Mouse (Mus musculus) brain, adult 2 months (tissue): Measurements from ENCODE around the gene Phgdh.

ENCODE experiments used
- DNase-seq: peaks from one replicate; pipeline ENCODE4 v3.0.0; 2011; ENCODE audit warnings: low read depth, low spot score

Phgdh gene

GRCm38 (mm10) chr3:98339706-98340109, at the start of gene Phgdh:
Gene Phgdh, minus strand, starts transcription at chr3:98339990.
- DNase-seq = peak; percentile 78

DNA sequence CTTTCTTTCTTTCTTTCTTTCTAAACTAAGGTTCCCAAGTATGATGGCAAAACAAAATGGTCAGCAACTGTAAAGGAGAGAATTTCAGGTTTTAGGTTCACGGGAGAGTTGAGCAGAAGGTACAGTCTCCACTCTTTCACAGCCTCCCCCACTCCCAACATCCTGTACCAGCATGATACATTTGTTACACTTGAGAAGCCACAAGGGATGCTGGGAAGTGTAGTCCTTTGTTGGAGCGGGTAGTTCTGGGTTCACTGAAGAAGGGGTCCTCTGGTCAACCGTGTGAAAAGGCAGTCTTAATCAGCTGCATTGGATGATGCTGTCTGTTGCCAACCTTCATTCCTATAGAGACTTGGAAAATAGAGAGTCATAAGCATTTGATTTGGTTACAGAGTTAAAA, 49.5 kb upstream of the Phgdh start:
- DNase-seq = peak; percentile 49

DNA sequence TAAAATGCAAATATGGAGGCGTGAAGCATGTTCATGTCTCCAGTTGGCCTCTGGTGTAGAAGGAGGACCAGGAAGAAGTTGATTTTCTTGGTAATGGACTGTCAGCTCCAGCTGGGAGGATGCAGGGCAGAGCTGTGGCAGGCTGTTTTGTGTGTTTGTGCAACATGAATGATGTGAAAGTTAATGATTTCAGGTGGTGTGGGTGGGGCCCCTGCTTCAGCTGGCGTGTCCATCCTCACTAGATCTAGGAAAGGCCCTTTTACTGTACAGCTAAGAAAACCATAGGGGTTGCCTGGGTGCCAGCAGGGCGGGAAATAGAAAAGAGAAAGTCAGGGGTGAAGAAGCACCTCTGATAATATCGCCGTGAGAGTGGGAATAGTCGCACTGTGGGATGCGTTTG, 48.0 kb upstream of the Phgdh start:
- DNase-seq = no peak

- DNase-seq = peak; percentile 45
Observed at GRCm38 (mm10) chr3:98387086-98387485, 47.3 kb upstream of the Phgdh start.

GRCm38 (mm10) chr3:98383024-98383790, 43.4 kb upstream of the Phgdh start:
- DNase-seq = peak; percentile 54

DNA sequence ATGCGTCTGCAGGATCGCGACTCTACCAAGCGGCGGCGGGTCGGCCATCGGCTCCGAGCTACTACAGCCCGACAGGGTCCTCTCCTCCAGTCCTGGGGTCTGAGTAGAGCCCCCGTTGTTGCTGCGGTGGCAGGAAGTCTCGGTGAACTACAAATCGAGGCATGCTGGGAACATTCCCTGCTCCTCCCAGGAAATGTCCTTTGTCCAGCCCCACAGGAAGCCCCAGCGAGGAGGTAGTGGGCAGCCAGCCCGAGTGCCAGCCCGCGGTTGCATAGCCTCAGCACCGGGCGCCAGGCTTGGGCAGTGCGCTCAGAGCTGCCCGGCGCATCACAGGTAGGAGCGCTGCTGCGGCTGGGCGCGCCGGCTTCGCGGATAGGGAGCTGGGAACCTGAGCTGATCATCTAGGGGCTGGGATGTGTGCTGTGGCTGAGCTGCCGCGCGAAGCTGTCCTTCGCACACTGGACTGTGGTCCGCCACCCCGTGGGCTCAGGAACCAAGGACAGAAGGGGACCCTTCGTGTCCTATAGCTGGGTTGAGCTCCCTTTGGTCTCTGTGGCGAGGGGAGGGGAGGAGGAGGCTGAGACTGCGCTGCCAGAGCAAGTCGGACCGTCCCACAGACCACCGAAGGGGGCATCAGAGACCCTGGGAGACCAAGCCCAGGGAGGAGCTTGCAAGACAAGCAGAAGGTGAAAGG, 42.6 kb upstream of the Phgdh start, which contains the start of gene Zfp697:
TSS of gene Zfp697 (plus strand) at position 216 of the 694 bp plus-strand sequence.
- peak; percentile 94 for DNase-seq

DNA sequence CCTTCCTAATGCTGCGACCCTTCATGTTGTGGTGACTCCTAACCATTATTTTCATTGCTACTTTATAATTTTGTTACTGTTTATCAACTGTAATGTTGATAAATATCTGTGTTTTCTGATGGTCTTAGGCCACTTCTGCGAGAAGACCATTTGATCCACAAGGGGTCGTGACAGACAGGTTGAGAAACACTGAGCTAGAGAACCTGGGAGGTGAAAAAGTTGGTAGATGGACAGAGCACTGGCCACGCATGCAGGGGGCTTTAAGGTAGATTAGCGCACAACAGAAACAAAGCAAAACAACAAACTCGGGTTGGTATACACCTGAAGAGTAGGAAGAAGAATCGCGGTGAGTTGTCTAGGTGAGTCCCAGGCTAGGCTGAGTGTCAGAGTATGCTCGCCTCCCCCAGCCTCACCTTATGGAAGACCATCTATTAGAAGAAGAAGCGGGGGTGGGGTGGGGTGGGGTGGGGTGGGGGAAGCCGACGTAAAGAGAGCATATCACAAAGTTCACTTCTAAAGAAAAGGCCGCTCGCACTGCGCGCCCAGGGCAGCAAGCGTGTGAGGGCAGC, 42.0 kb upstream of the Phgdh start:
- peak; percentile 52 for DNase-seq

DNA sequence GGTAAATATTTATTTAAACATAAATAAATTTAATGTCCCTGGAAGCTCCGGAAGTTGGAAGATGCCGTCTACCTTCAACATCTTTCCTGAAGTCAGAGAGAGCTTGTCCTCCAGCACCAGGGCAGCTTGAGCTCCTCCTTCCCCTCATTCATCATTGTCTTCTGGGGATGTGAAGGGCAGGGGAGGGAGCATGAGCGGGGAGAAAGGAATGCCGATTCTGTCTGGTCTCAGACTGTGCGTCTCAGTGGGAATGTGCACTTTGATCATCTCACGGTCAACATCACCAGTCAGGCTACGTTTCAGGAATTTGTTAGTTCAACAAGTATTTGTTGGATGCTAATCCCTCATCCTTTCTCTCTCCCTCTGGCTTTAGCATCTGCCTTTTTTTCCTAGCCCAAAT, 39.4 kb upstream of the Phgdh start:
- DNase-seq = no peak

DNA sequence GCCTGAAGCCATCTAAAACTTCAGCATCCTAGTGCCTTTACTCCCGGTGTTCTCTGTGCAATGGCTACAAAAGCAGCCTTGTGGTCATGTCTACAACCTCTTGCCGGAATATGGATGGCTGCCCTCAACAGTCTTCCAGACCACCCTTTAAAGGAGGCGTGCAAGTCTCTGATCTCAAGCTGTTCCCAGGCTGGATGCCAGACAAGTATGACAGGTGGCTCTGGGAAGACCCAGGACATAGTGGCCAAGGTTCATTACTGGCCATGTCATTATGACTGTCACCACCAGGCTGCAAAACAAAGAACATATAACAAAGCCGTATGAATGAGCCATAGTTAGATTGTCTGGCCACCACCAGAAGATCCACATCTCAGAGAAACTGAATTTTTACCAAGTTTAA, 38.5 kb upstream of the Phgdh start:
- DNase-seq = no peak

GRCm38 (mm10) chr3:98374980-98375379, 35.2 kb upstream of the Phgdh start:
- no peak for DNase-seq

GRCm38 (mm10) chr3:98374062-98374719, 34.4 kb upstream of the Phgdh start:
- no peak for DNase-seq

DNA sequence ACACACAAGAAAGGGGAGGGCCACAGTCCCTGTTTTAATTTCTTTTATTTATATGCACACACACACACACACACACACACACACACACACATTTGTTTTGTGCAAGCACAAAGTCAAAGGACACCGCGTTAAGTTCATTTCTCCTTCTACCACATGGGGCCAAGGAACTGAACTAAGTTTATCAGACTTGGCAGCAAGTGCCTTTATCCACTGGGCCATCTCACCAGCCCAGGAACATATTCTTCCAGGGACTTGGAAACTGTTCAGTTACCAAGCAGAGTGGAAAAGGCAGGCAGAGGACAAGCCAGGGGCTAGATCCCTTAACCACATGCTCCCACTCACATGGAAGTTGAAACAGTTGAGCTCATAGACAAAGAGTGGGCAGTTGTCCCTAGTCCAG, 29.0 kb upstream of the Phgdh start:
- no peak for DNase-seq

DNA sequence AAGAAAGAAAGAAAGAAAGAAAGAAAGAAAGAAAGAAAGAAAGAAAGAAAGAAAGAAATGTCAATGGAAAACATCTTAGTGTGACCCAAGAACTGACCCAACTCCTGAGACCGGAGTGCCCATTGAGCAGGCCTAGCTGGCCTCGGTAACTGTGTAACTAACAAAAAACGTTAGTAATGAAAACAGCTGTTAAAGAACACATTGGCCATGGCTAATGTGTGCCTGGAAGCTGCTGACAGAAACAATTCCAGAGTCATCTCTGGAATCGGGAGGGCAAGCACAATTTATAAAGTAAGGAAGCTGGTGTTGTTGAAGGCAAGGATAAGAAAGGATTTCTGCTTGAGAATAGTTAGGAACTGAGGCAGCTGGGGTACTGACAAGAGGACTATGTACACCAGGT, 28.5 kb upstream of the Phgdh start:
- DNase-seq = no peak

- DNase-seq = no peak
Observed at GRCm38 (mm10) chr3:98366823-98367222, 27.0 kb upstream of the Phgdh start.

DNA sequence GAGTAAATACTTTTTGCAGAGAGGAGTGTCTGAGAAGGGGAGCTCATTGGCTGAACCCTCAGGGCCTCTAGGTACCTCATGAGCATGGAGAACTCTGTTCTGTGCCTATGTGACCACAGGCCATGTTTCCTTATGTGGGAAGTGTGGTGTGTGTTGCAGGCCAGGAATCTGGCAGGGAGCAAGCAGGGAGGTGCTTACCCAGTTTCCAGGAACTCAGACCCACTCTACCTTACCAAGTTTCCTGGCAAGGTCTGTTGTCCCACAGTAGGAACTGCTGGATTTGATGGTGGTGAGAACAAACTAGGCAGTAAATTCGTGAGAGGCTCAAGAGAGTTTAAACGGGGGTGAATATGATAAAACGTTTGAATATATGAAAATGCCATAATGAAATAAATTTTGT, 26.3 kb upstream of the Phgdh start:
- no peak for DNase-seq

- DNase-seq = peak; percentile 64
Observed at GRCm38 (mm10) chr3:98362753-98363152, 23.0 kb upstream of the Phgdh start.

DNA sequence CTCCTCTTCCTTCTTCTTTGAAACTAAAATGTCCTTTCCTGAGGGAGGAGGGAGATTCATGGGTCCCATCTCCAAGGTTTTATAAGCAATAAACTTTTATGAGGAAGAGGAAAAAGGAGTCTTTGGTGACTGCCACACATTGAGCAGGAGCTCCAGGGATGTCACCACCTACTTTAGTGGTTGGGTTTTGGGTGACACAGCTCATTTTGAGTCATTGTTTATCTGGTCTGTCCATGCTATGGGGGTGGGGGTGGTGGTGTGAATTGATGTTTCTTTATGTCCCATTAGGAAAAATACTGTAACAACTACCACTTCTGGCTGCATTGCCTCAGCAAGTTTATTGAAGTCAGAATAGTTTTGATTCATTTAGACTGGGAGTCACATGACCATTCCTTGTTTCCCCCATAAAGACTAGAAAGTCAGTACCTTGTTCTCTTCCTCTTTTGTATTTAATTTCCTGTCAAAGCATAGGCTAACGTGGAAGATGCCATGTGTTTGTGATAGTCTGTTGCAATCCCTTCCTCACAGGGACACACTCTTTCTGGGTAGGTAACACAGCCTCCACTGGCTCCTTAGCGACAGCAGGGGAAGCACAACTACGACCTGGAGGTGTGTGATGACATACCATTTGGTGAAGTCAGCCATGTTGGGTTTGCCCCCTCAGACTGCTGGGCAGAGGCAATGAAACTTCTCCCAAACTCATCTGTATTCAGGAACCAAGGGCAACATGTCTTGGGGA, 17.0 kb upstream of the Phgdh start:
- DNase-seq = no peak

GRCm38 (mm10) chr3:98356026-98356365, 16.2 kb upstream of the Phgdh start:
- DNase-seq = no peak

DNA sequence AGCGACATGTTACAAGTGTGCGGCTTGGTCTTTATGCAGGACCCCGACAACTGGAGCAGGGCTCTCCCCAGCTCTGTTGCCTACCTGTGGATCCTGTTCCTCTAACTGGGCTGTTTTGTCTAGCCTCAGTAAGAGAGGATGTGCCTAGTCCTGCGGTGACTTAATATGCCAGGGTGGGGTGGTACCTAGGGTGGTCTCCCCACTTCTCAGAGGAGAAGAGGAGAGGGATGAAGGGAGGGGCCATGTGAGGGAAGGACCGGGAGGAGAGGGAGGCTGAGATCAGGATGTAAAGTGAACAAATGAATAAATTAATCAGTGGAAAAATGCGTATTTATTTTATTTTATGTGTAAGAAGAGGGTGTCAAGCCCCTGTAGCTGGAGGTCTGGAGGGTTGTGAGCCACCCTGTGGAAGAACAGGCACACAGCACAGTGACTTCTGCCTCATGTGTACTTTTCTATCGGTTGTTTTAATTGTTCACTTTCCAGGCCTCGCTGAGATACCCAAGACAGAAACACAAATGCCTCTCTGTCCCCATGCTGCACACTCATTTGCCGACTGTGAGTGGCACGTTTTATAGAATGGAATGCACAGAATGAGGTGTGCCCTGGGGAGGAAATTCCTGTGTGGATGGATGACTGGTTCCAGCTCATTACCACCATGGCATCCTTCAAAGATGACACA, 15.7 kb upstream of the Phgdh start:
- DNase-seq = no peak

GRCm38 (mm10) chr3:98353892-98354291, 14.1 kb upstream of the Phgdh start:
- peak; percentile 80 for DNase-seq

DNA sequence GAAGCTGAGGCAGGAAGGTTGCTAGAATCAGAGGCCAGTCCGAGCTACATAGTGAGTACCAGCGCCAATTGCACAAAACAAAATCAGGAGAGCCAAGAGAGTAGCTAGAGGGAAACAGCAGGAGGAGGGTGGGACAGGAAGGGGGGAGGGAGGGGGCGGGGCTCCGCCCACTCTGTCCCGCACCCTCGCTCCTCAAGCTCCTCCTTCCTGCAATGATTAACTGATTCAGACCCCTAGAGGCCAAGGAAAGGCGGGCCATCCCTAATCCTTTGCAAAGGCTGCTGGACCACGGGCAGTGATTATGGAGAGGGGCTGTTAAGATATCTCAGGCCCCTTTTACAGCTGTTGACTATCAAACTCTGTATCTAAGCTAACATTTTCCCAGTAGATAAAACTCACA, 8.9 kb upstream of the Phgdh start:
- DNase-seq = no peak
